Mouse (Mus musculus) neural tube, embryonic 13.5 days (tissue): ENCODE measurements at regions not wholly inside any gene's neighbourhood (a gene's known extent, or its start where the extent isn't known, plus 50 kb on each side); places are given as distances from the start of the nearest gene placed in this dataset.
"Not testable (repeated sequence)": the region's sequence is repeated elsewhere in the genome, so short reads cannot be mapped to it uniquely, and the experiment has no call there.

Source experiments
- ATAC-seq: fragments of 200-750 bp; cut with Nextera tagmentation; 2 replicates; pipeline ENCODE4 v1.8.0; 2017; ENCODE audit warnings: low read depth, mild to moderate bottlenecking, moderate TSS enrichment, moderate library complexity
- H3K27ac ChIP-seq: fragments of 300-500 bp; sonication (generic); replicated peaks from 2 replicates; pipeline ENCODE4 v1.5.1; 2015; ENCODE audit warnings: moderate library complexity, mild to moderate bottlenecking, inconsistent platforms
- H3K27me3 ChIP-seq: fragments of 300-500 bp; sonication (generic); 2 replicates; pipeline ENCODE4 v1.6.1; 2015; ENCODE audit warnings: mild to moderate bottlenecking, inconsistent platforms
- H3K36me3 ChIP-seq: fragments of 300-500 bp; sonication (generic); 2 replicates; pipeline ENCODE4 v1.6.1; 2015; ENCODE audit warnings: mild to moderate bottlenecking, inconsistent platforms
- H3K4me1 ChIP-seq: fragments of 300-500 bp; sonication (generic); replicated peaks from 2 replicates; pipeline ENCODE4 v1.6.1; 2015; ENCODE audit warnings: inconsistent platforms
- H3K4me2 ChIP-seq: fragments of 300-500 bp; sonication (generic); 2 replicates; pipeline ENCODE4 v1.6.1; 2015; ENCODE audit warnings: inconsistent platforms, mild to moderate bottlenecking, moderate library complexity
- H3K4me3 ChIP-seq: fragments of 300-500 bp; sonication (generic); 2 replicates; pipeline ENCODE4 v1.5.1; 2015; ENCODE audit warnings: mild to moderate bottlenecking, inconsistent platforms
- H3K9ac ChIP-seq: fragments of 300-500 bp; sonication (generic); 2 replicates; pipeline ENCODE4 v1.6.1; 2015; ENCODE audit warnings: moderate library complexity, mild to moderate bottlenecking, inconsistent platforms
- H3K9me3 ChIP-seq: fragments of 300-500 bp; sonication (generic); 2 replicates; pipeline ENCODE4 v1.6.1; 2016; ENCODE audit warnings: inconsistent platforms
- WGBS: fragments of 180-500 bp; shearing (Covaris S2); methylation state at CpG from one replicate; pipeline ENCODE4 v1.1.7; 2015; 5-methylcytosine and 5-hydroxymethylcytosine counted together

DNA sequence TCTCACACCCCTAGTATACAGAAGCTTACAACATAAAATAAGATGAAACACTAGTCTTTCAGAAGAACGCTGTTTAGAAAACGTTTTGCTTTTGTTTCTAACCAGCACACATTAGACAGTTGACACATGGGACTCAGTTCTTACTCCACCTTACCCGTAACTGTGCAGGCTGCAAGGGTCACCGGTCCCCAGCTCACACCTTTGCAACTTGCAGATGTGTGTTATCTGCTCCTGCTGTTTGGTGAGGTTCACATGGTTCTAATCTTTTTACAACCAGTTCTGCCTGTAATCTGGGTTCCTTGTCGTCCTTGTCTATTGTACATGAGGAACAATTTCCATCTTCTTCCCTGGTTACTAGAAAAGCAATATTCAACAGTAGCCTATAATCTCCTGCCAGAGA, 135.1 kb upstream of the Cdk6 start:
- not testable (repeated sequence) for H3K4me3 ChIP-seq, H3K27me3 ChIP-seq, H3K36me3 ChIP-seq, H3K9ac ChIP-seq, H3K27ac ChIP-seq, H3K4me1 ChIP-seq, H3K9me3 ChIP-seq, H3K4me2 ChIP-seq, ATAC-seq
- 85% methylated on average over 5 of the region's 5 CpGs for WGBS

DNA sequence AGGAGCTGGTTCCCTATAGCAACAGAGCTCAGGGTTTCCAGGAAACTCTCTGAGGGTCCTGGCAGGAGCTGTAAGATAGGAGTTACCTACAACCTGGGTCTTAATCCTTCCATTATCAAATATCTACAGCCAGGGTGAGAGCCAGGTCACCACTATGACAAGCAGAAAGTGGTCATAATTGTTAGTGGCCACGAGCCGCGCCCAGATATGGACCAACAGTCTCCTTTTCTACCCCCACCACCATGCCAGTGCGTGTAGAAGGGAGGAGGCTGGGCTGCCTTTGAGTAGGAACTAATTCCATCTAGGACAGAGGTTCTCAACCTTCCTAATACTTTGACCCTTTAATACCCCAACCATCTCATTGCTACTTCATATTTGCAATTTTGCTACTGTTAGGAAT, 133.0 kb upstream of the Cdk6 start:
- H3K27ac ChIP-seq, ATAC-seq, H3K9me3 ChIP-seq, H3K27me3 ChIP-seq, H3K4me2 ChIP-seq, H3K4me3 ChIP-seq, H3K36me3 ChIP-seq, H3K4me1 ChIP-seq, H3K9ac ChIP-seq: not testable (repeated sequence)
- 92% methylated on average over 4 of the region's 4 CpGs for WGBS

GRCm38 (mm10) chr5:3211284-3211683, 130.0 kb upstream of the Cdk6 start:
- H3K27me3 ChIP-seq = no peaks in the 10 kb centered on the region
- ATAC-seq = no peak
- no peak overlapping the region for H3K4me2 ChIP-seq
- no peak overlapping the region for H3K9ac ChIP-seq
- H3K4me1 ChIP-seq = no peaks in the 10 kb centered on the region
- no peak overlapping the region for H3K27ac ChIP-seq
- no peaks in the 10 kb centered on the region for H3K9me3 ChIP-seq
- 98% methylated on average over 3 of the region's 3 CpGs for WGBS
- H3K36me3 ChIP-seq = no peaks in the 10 kb centered on the region
- H3K4me3 ChIP-seq = no peak overlapping the region

- Histone ChIP-seq H3K4me1 (no peaks in the 10 kb centered on the region), H3K27ac (no peak overlapping the region), H3K9ac (no peak overlapping the region), H3K4me2 (no peak overlapping the region), H3K4me3 (no peak overlapping the region), H3K36me3 (no peaks in the 10 kb centered on the region), H3K9me3 (no peaks in the 10 kb centered on the region), H3K27me3 (no peaks in the 10 kb centered on the region)
- WGBS = 86% methylated on average over 5 of the region's 5 CpGs
- no peak for ATAC-seq
Observed at GRCm38 (mm10) chr5:3216053-3216452, 125.2 kb upstream of the Cdk6 start.

GRCm38 (mm10) chr5:3219230-3219629, 122.1 kb upstream of the Cdk6 start:
- WGBS = 43% methylated on average over 4 of the region's 4 CpGs
- no peak overlapping the region for H3K27ac ChIP-seq
- H3K27me3 ChIP-seq = no peaks in the 10 kb centered on the region
- H3K36me3 ChIP-seq = no peaks in the 10 kb centered on the region
- no peak overlapping the region for H3K4me3 ChIP-seq
- no peaks in the 10 kb centered on the region for H3K9me3 ChIP-seq
- no peaks in the 10 kb centered on the region for H3K4me1 ChIP-seq
- no peak overlapping the region for H3K9ac ChIP-seq
- no peak for ATAC-seq
- H3K4me2 ChIP-seq = no peak overlapping the region

GRCm38 (mm10) chr5:3219770-3220169, 121.5 kb upstream of the Cdk6 start:
- ATAC-seq = no peak

DNA sequence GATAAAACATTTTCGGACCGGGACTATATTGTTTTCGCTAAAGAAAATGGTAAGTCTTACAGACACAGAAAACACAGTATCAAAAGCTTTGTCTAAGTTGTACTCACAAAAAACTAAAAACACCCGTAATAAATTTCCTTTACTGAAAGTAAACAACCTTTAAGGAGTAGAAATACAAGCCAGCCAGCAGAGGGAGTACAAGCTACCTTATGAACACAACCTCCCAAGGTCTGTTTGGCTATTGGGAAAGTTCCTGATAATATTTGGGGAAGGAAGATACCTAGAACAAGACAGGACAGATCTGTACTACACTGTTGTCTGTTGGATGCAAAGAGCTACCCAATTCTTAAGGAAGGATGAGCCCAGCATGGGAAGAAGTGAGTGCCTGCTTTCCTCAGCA, 117.5 kb upstream of the Cdk6 start:
- not testable (repeated sequence) for H3K9me3 ChIP-seq, H3K4me3 ChIP-seq, H3K4me2 ChIP-seq, H3K27me3 ChIP-seq, H3K9ac ChIP-seq, H3K36me3 ChIP-seq, H3K4me1 ChIP-seq, H3K27ac ChIP-seq, ATAC-seq
- WGBS = 79% methylated on average over 4 of the region's 4 CpGs

More at GRCm38 (mm10) chr5:3219770-3220169, 121.5 kb upstream of the Cdk6 start:
- no peaks in the 10 kb centered on the region for H3K4me1 ChIP-seq
- WGBS = 85% methylated on average over 3 of the region's 3 CpGs
- H3K27ac ChIP-seq = no peak overlapping the region
- H3K9ac ChIP-seq = no peak overlapping the region
- H3K36me3 ChIP-seq = no peaks in the 10 kb centered on the region
- H3K9me3 ChIP-seq = no peaks in the 10 kb centered on the region
- no peak overlapping the region for H3K4me2 ChIP-seq
- H3K4me3 ChIP-seq = no peak overlapping the region
- H3K27me3 ChIP-seq = no peaks in the 10 kb centered on the region

DNA sequence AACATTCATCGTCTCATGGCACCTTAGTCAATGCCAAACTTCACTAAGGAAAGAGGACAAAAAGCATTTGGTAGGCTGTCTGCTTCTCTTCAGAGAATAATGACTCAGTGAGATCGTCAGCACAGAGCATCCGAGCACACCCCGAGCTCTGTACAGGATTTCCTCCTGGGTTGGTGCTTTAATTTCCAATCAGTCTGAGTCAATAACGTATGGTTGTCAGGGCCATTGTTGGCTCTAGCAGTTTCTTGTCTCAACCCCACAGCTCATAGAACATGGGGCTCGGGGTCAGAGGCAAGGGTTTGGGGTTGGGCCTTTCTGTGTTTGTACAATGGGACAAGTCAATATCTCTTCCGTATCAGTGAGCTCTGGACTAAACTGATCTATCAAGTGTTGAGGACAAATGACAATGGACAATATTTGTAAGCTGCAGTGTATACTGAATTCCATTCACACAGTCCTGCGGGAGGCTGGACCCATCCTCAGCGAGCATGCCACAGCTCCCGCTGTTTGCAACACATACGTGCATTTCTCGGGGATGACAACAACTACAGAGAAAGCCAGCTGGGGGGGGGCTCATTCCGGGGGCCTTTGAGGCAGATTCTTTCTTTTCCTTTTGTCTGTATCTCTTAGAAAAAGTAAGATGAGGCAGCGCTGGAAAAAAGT, 116.8 kb upstream of the Cdk6 start:
- not testable (repeated sequence) for H3K9me3 ChIP-seq, H3K4me1 ChIP-seq, H3K27me3 ChIP-seq, H3K4me2 ChIP-seq, H3K4me3 ChIP-seq, H3K36me3 ChIP-seq, H3K9ac ChIP-seq, ATAC-seq, H3K27ac ChIP-seq
- WGBS = 53% methylated on average over 14 of the region's 14 CpGs

- H3K27me3 ChIP-seq, H3K27ac ChIP-seq, H3K9ac ChIP-seq, H3K4me2 ChIP-seq, H3K9me3 ChIP-seq, H3K4me3 ChIP-seq, H3K36me3 ChIP-seq, H3K4me1 ChIP-seq: not testable (repeated sequence)
- ATAC-seq = peak; percentile 65
- WGBS = 29% methylated on average over 8 of the region's 8 CpGs
Observed at GRCm38 (mm10) chr5:3225358-3225757, 115.9 kb upstream of the Cdk6 start.

DNA sequence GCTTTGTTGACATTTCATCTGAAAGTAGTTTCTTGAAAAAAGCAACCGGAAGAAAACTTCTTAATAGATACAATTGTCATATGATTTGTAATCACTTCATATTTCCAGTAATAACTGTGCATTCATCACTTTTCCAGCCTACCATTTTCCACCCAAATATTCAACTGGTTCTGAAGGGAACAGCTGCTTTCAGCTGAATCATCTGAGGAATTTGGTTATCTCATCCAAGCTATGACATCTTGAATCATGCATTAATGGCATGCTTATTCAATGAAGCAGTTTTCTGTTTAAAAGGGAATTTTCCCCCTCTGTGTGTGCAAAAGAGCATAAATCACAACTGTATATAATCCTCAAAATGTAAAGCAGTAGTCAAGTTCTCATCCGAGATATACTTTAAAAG, 97.2 kb upstream of the Cdk6 start:
- H3K4me3 ChIP-seq, H3K4me1 ChIP-seq, H3K27me3 ChIP-seq, H3K9me3 ChIP-seq, H3K27ac ChIP-seq, H3K36me3 ChIP-seq, ATAC-seq, H3K4me2 ChIP-seq, H3K9ac ChIP-seq: not testable (repeated sequence)
- WGBS = 79% methylated on average over 2 of the region's 2 CpGs

DNA sequence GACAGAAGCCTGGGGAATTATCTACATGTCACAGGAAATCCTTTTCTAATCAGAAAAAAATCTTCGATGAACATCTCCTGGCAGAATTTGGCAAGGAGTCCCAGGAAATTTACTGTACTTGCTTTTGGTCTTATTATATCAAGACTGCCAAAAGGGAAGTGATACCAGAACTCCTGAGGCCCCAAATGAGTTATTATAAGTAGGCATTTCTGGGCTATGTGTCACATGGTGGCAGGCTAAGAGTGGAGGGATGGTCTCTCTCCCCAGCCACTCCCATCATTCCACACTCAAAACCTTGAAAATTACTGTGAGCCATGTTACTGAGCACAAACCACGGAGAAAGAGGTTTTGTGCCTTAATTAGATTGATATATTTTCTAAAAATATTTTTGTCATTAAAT, 94.0 kb upstream of the Cdk6 start:
- 86% methylated on average over 2 of the region's 2 CpGs for WGBS
- no peaks in the 10 kb centered on the region for H3K9me3 ChIP-seq
- no peak overlapping the region for H3K27ac ChIP-seq
- no peak for ATAC-seq
- H3K4me1 ChIP-seq = no peaks in the 10 kb centered on the region
- no peak overlapping the region for H3K4me2 ChIP-seq
- H3K9ac ChIP-seq = no peak overlapping the region
- H3K36me3 ChIP-seq = no peaks in the 10 kb centered on the region
- no peaks in the 10 kb centered on the region for H3K27me3 ChIP-seq
- no peak overlapping the region for H3K4me3 ChIP-seq

DNA sequence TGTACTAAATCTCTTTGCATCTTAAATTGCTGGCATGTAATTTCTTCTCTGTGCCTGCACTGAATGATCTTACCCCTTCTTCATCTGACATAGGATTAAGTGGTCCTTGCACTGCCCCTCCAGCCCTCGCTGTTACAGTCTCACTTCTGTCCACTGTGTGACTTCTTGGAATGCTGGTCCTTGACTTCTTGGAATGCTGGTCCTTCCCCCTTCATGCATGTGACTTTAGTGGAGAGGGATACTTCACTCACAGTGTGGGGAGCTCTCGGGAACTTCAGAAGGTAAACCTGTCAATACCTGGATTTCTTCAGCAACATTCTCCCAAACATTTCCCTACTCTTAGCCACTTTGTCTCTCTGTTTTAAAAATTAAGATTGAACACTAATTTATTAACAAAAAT, 91.0 kb upstream of the Cdk6 start:
- no peak for ATAC-seq
- no peaks in the 10 kb centered on the region for H3K9me3 ChIP-seq
- H3K27me3 ChIP-seq = no peaks in the 10 kb centered on the region
- no peak overlapping the region for H3K9ac ChIP-seq
- H3K4me1 ChIP-seq = no peaks in the 10 kb centered on the region
- no peak overlapping the region for H3K4me3 ChIP-seq
- 82% methylated on average over 2 of the region's 2 CpGs for WGBS
- no peaks in the 10 kb centered on the region for H3K36me3 ChIP-seq
- H3K27ac ChIP-seq = no peak overlapping the region
- H3K4me2 ChIP-seq = no peak overlapping the region

DNA sequence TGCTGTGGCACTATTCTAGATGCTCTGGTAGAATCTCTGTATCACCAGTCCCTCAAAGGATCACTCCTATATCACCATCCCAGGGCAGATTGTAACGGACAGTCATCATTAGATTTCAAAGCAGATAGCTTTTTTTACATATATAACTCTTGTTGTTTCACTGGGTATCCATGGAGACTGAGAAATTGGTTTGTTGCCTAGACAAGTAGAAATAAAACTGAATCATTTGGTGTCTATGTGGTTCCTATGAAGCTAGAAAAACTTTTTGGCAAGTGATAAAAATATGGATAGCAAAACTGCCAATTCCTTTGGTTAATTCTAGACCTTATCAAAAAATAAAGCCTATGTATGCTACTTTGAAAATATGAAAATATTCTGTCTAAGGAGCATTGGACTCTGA, 81.0 kb upstream of the Cdk6 start:
- Histone ChIP-seq H3K4me2 (no peak overlapping the region), H3K27ac (no peak overlapping the region), H3K9ac (no peak overlapping the region), H3K4me3 (no peak overlapping the region), H3K4me1 (no peaks in the 10 kb centered on the region), H3K36me3 (no peaks in the 10 kb centered on the region), H3K9me3 (no peaks in the 10 kb centered on the region), H3K27me3 (no peaks in the 10 kb centered on the region)
- WGBS = 80% methylated on average over 1 of the region's 1 CpGs
- ATAC-seq = no peak
